Mouse (Mus musculus) yolk sac, embryonic 10.5 days (tissue): Measurements from ENCODE around the gene Tpt1.
A peak's percentile ranks its signal among the peaks of the same experiment; 100 is the strongest.
"Not testable (repeated sequence)": the region's sequence is repeated elsewhere in the genome, so short reads cannot be mapped to it uniquely, and the experiment has no call there.

Experiments
- DNase-seq: peaks from one replicate; pipeline ENCODE4 v3.0.0-alpha.2; 2017; ENCODE audit warnings: low spot score

Gene Tpt1

DNA sequence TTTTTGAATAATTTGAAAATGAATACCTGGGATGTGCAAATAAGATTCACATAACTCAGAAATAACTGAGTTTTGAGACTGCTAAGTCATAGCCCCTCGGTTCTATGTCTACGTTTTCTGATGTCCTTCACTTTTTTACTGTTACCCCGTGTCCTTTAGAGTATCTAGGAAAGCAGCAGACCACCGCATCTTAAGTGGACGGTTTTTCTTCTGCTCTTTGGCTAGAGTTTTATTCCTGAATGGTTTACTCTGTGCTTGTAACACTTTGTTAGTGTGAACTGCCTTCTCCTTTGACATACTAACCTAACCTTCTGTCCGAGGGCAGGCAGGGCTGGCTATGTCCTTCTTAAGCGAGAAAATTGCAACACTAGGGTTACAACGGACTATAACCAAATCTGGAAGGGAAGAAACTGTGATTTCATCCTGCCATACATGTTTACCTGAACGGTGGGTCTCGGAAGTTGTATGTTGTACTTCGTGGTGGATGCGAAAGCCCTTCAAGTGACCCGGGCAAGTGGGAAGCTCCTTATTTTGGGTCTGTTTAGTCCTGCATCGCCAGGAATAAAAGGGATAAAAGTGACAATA lies 690 bp upstream of the Tpt1 start:
- DNase-seq, result no peak

DNA sequence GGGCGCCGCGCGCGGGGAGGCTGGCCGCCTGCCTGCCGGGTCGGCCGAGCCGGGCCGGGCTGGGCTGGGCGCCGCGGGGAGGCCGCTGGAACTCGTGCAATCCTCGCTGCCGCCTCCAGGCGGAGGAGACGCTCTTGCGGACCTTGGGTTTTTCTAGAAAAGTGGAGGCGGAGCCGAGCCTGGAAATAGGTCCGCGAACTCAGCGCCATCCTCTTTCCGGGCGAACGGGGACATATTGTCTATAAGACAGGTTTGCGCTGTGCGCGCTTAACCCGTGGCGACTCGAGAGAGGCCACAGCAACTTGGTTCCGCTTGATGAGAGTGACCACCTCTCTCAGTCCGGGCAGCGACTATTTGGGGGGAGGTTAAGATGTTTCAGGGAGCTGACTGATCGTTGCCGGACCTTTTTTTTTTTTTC lies 814 bp downstream of the Tpt1 start:
- peak; percentile 82 for DNase-seq

DNA sequence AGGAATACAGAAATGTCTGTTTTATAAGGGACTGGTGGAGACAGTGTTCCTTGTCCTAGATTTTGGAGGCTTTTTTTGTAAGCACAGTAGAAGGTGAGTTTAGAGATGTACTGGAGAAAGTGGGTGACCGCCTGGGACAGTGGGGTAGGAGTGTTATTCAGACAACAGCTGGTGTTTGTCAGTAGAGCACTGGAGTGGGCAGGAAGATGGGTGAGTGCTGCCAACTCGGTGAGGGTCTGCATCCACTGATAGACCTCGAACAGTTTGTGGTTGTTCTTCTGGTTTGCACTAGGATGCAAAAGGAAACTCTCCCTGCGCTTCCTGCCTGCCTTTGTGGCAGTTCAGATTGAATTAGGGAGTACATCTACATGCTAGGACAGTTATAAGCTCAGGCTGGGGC lies 2.8 kb downstream of the Tpt1 start:
- DNase-seq, result no peak

DNA sequence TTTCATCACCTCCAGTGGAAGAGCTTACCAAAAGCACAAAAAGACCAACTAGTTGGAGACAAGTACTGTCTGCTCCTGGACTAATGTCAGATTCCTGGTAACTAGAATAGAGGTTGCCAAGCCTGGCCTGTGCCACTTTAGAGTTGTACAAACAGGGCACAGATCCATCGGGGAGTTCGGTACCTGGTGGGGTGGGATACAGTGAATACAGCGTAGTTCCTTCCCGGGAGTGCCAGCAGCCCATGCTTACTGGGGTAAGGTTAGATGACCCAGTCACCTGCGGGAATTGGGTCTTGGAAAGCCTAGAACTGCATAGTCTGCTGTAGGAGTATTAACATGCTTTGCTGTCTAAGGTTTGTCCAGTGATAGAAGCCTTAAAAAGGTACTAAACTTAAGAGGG lies 3.6 kb downstream of the Tpt1 start:
- DNase-seq, result no peak

DNA sequence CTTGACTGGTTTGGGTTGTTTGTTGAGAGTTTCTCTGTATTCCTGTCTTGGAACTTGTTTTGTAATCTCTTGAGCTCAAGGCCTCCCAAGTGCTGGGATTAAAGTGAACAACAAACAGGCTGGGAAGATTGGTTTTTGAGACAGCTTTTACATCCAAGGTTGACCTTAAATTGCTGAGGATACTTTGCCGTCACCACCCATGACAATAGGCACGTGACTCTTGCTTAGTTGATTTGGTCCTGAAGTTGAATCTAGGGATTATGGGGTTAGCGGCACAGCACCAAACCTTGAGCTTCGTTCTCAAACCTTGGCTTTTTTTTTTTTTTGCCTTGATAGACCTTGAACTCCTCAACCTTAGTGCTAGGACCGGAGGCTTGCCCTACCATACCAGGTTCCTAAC lies 4.3 kb downstream of the Tpt1 start:
- no peak for DNase-seq

DNA sequence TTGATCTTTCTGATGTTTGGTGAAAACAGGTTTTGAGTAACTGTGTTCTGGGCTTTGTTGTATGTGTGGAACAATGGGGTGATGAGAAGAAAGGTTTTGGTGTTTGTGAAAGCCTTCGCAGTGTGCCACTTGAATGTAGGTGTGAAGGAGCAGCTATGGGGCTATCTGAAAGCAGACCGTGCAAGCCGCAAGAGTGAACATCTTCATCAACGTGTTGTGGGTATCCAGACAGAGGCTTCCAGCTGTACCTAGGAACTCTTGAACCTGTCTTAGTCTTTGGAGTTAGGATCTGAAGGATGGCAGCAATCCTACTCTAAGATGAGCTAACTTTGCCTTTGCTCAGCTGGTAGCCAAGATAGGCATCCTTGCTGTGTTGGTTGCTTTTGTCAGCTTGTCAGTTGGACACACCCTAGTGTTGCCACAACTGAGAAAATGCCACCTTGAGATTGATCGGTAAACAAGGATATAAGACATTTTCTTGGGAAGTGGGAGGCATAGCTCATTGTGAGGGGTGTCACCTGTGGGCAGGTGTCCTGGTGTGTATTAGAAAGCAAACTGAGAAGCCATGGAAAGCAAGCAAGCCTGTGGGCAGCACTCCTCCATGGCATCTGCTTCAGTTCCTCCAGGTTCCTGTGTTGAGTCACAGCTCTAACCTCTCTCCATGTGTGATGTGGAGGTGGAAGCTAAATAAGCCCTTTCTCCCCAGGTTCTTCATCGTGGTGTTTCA lies 5.1 kb downstream of the Tpt1 start:
- no peak for DNase-seq

DNA sequence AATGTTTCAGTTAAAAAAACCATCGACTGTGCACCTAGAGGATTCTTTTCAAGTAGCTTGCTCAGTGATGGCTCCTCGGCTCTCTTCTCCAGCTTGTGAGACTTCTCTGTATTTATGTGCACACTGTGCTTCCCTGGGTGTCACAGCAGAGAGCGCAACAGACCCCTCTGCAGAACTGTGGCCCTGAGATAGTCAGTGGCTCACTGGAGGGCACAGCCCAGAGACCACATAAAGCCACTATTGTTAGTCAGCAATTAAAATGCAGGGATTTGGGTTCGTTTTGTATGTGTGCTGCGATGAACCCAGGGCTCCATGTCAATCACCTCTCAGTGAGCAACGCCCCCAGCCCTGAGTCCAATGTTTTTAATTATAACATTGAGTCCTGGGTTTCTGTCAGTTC lies 5.9 kb downstream of the Tpt1 start:
- no peak for DNase-seq

DNA sequence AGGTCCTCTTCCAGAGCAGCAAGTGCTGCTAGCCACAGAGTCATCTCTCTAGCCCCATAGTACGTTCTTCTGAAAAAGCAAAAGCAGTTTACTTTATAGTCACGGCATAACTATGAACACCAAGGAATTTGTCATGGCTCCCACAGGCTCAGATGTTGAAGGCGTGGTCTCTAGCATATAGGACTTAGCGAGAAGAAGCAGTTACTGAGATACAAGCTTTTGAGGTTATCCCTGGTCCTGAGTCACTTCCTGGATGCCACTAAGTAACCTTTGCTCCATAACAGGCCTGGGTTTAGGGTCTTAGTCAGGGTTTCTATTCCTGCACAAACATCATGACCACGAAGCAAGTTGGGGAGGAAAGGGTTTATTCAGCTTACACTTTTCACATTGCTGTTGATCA lies 7.1 kb downstream of the Tpt1 start:
- no peak for DNase-seq

DNA sequence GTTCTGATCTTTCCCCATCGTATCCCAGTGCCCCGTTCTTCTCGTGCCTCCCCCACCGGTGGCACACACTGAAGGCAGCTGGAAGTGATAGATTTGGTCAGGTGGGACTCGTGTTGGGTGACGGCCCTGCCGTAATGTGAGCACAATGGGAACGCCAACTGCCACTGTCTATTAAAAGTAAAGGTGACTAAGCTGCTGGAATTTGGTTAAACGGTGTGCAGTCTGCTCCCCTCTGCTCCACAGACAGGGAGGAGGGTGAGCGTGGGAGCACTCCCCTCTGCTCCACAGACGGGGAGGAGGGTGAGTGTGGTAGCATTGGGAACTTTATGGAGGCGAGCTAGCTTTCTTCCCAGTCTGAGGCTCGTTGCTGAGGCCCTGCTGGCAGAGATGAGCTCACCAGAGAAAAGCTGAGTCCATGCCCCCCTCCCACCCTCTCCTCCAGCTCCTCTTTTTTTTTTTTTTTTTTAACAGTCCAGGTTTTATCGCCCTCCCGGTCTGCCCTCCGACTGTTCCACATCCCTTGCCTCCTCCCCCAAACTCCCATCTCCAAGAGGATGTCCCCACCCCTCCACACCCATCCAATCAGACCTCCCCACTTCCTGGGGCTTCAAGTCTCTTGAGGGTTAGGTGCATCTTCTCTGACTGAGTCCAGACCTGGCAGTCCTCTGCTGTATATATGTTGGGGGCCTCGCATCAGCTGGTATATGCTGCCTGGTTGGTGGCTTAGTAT lies 10.5 kb downstream of the Tpt1 start:
- no peak for DNase-seq

DNA sequence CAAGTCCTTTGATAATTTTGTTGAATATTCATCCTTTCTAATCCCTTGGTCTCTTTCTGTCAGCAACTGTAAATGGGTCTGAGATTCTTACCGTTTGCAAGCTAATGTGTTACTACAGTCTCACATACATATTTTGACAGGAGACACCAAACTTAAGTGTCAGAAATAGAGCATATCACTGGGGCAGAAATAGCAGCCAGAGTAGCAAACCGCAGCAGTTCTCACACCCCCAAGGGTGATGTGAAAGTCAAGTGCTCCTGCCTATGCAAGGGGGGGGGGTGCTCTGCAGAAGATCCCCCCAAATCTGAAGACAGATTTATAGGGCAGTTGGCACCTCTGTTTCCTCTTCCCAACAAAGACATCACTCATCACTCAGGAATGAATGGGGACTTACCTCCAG lies 13.3 kb downstream of the Tpt1 start:
- no peak for DNase-seq

DNA sequence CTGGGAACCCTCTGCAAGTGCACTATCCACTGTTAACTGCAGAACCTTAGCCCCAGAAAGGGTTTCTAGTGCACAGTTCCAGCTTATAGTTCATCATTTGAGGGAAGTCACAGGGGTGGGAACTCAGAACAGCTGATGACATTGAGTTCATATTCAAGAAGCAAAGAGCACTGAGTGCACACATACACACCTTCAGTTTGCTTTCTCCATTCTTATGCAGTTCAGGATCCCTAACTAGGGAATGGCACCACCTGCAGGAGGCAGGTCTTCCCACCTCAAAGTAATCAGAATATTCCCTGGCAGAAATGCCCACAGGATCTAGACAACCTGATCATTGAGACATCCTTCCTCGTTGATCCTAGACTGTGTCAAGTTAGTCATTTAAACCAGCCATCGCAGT lies 14.7 kb downstream of the Tpt1 start:
- DNase-seq, result no peak

DNA sequence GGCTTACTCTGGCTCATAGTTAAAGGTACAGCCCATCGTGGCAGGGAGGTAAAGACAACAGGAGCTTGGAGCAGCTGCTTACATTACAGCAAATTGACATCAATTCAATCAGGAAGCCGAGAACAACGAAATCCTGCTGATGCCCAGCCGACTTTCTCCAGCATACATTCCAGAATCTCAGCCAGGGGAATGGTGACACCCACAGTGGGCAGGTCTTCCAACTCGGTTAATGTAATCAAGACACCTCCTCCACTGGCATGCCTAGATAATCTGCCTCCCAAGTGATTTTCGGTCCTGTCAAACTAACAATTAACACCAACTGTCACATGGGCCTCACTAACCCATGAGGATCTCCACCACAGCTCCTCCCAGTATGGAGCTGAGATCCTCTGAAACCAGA lies 17.8 kb downstream of the Tpt1 start:
- DNase-seq, result no peak

DNA sequence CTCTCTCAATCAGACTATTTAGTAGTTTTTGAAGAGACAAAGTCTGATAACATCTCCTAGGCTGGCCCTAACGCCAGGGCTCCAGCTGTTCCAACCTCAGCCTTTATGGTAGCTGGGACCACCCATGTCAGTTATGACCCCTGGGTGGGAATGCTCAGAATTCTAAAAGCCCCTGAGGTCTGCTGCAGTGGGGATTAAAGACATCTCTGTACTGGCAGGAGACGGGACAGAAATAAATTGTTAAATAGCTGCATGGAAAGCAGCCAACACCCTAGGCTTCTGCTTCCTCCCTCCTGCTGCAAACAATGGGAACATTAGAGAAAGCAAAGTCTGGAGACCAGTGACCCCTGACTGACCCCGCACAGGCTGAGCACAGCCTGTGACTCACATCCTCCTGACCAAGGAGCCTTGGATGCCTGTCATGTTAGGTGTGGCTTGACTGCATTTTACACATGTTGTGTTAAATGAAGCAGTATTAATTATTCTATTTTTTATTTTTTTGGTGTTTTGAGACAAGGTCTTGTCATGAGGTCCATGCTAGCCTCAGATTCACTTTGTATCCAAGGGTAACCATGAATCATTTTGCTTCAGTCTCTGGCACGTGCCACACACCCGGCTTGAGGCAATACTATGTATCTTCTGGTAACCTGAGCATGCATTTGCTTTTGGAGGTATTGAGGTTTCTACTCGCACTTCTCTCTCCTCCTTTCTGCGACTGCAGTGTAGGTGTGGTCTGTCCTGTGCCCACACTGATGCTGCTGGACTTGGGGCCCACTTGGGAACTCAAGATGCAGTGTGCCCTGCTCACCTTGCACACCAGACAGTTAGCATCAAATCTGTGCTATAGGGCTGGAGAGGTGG lies 18.9 kb downstream of the Tpt1 start:
- peak; percentile 87 for DNase-seq

DNA sequence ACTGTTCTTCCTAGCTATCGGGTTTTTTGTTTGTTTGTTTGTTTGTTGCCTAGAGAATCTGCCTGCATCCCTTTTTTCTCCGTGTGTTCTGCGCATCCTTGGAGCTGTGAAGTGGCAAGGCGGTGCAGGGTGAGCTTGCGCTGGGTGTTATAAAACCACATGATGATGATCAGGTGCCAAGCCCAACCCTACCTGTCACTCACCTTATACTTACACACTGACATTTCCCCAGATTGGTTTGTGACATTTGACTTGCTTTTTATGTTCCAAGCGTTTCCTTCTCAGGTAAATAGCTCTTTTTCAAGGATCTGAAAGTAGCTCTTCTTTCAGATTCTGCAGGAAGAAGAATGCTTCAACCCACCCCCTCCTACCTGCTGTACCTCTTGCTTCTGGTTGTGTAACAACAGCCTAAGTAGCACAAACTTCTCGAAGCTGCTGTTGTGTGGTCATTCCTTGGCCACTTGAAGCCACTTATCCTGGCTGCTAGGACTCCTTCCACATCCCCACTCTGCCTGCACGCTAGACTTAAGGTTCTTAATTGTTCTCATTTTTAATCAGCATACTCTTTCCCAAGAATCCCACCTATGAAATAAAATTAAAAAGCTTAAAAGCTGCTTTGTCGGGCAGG lies 21.9 kb downstream of the Tpt1 start:
- DNase-seq, result no peak

DNA sequence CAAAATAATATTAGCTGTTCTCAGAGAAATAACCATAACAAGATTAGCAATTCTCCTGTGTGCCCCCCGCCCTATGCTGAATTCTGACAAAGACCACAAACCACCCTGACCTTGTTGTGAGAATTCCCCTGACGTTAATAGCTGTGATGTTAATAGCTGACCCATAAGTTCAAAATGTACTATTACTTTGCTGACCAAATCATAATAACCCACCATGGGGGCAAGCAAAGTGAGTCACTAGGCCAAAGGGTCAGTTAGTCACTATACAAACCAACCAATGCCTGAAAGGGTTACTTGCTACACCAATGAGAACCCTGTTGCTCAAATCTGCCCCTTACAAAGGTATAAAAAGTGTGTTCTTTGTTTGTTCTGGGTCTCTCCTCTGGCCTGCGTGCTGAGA lies 23.1 kb downstream of the Tpt1 start:
- DNase-seq, result not testable (repeated sequence)

DNA sequence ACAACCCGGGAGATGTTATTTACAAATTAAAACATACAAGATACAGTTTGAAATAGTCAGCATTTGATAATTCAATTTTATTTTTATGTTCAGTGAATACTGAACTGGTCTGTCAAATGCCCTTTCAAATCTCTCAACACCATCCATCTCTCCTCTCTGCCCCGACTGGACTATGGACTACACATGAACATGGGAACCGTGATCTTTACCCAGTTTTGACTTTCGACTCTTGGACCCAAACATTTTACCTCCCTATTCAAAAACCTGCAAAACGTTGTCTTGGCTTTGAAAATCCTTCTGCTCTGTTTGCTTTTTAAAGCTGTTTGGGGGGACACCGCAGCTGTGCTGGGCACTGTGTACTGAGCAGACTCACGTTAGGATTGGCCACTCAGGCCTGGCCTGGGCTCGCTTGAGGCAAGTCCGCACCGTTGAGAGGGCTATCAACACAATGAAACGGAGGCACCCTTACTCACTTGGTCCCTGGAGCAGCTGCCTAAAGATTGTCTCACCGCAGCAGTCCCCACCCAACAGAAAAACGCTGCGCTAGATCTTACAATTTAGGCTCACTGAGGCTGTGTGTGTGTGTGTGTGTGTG lies 25.0 kb downstream of the Tpt1 start:
- DNase-seq, result no peak

DNA sequence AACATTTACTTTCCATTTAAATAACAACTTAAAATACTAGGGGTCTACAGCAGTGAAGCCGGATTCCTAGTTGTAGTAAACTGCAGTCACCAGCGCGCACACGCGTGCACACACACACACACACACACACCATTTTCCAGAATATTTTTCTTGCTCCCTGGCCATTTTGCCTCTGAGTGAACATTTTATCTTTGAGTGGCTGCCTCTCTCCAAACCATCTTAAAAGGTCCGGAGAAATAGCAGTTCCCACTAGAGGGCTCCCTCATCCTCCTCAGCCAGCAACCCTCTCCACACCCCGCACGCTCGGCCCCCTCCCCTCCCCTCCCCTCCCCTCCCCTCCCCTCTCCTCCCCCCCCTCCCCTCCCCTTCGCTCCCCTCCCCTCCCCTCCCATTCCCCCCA lies 25.7 kb downstream of the Tpt1 start:
- no peak for DNase-seq

DNA sequence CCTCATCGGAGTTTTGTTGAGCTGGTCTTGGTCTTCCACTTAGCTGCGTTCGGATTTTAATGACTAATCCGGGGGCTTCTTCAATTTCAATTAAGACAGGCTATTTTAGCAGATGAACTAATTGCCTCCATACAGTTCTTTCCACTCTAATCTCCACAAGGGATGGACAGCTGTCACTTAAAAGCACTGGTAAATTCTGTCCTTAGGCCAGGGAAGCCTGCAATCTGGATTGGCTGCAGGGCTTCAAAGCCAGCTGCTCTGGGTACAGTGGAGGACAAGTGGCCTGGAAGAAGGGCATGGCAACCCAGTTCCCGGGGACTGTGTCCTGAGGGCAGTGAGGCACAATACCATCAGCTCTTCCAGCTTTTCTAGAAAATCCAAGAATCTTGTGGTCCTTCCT lies 26.2 kb downstream of the Tpt1 start:
- DNase-seq, result no peak

DNA sequence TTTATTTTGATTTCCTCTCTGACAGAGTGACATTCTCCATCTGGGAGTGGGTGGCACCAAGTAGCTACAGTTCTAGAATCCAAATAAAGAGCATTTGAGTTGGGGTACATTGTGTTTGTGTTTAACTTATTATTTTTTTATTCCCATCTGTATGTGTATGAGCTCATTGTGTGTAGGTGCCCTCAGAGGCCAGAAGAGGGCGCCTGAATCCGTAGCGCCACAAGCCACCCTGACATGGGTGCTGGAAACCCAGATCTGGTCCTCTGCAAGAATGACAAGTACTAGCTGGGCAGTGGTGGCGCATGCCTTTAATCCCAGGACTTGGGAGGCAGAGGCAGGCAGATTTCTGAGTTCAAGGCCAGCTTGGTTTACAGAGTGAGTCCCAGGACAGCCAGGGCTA lies 26.9 kb downstream of the Tpt1 start:
- DNase-seq, result no peak

DNA sequence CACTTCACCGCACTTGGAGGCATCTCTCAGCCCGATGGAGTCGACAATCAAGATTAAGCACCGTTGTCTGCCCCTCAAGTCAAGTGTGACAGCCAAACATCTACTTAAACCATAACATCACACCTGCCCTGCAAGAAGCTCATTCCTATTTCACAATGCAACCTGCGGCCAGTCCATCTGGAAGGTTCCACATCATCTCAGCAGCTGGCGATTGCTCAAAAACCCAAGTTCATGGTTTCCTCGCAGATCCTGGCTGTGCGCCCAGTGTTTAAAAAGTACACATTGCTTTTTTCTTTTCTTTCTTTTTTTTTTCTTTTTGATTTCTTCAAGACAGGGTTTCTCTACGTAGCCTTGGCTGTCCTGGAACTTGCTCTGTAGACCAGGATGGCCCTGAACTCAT lies 28.7 kb downstream of the Tpt1 start:
- DNase-seq, result no peak

DNA sequence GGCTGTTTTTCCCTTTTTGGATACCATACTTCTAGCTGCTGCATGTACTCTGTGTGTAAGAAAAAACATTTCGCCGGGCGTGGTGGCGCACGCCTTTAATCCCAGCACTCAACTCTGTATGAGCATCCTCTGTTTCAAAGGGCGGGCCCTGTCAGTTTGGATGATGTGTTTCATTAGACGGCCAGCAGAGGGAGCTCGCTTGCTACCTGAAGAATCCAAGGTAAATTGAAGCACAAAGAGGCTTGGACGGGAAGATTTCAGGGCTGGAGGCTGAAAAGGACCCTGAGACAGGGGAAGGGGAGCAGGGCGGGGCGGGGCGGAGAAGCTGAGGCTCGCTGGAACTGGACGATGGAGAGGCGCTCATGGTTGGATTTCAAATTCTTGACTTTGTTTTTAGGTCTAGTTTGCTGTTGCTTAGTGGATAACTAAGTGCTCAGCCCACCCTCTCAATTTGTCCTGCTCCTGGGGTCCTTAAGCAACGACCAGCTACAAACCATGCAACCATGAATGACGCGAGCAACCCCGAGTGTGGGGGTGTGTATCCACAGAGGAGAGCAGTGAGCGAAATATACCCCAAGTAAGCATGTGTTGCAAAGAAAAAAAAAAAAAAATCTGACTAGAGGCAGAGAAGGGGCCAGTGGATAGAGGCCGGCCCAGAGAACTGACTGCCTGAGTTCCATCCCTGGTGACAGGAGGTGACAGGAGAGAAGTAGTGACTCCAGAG lies 31.6 kb downstream of the Tpt1 start:
- DNase-seq, result peak; percentile 57
